Mouse (Mus musculus): ENCODE data around the gene Lce1b.

GRCm38 (mm10) chr3:92694613-92695012 lies 37.9 kb upstream of the Lce1b start:
- TF ChIP-seq CTCF (IDR thresholded peaks at IDR 0.05; ENCODE audit: borderline replicate concordance, insufficient read depth, low read depth, low read length) (no peak), POLR2A (IDR thresholded peaks at IDR 0.05; ENCODE audit: borderline replicate concordance, insufficient read depth, low read length) (no peak)

All from cerebellum, adult 2 months (tissue).